Mouse (Mus musculus) left cerebral cortex, postnatal 14 days (tissue): Measurements from ENCODE around the gene Phactr3. TPM values are rescaled to one million over a fixed set of nuclear protein-coding genes. Genes with fewer than 3 reads are reported as not detected.

Source experiments
- DNase-seq, 2 experiments: peaks; one replicate each; pipeline ENCODE4 v3.0.0; 2021 to 2022; ENCODE audit warnings: low spot score in 2 of 2, mixed read lengths in 1 of 2
- intact Hi-C: fragments of 180-260 bp; cut with DNase I; formaldehyde crosslinking; loops from one replicate; pipeline ENCODE4 v1.15.1; 2025
- total RNA-seq, 2 experiments: library from RNA; stranded (reverse); gene quantifications; 2 replicates each; pipeline ENCODE4 v1.2.3; 2021

The Phactr3 gene
- total RNA-seq, 2 experiments from 2014 or later, result 144 to 146 TPM

GRCm38 (mm10) chr2:178233487-178233886 is 114.7 kb downstream of the Phactr3 start:
- DNase-seq, result no peak
- intact Hi-C loops, result no loop called here

DNA sequence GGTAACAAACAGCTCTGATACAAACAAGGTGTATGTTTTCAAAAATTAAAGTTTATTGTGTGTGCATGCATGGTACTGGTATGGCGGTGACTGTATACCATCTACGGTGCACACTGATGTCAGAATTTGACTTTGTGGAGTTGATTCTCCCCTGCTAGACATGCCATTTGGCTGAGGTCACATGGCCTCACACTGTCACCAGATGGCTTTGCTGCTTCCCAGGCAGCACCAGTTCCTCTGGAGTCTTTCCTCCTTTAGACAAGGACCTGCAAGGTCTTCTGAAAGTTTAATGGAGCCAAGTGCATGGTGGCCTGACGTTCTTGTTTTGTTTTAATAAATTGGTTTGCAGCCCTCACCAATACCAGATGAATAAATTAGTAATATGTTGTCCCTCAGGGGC is 118.3 kb downstream of the Phactr3 start:
- intact Hi-C loops, result no loop called here
- DNase-seq, result no peak

DNA sequence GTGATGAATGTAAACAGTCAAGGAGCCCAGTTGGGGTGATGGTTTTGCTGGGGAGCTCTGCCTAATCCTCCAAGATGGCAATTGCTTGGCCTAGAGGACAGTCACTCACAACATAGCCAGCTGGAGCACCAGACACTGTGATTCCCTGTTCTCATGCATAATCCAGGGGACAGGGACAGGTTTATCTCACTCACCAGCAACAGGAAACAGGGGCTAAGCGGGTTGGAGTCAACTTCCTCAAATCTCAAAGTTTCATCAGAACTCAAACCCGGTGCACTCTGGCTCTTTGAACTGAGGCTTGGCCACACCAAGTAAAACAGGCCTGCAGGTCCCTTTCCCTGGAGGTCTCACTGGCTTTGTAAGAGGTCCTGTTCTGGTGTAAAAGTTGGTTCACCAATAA is 119.7 kb downstream of the Phactr3 start:
- no peak for DNase-seq
- intact Hi-C loops, result no loop called here

DNA sequence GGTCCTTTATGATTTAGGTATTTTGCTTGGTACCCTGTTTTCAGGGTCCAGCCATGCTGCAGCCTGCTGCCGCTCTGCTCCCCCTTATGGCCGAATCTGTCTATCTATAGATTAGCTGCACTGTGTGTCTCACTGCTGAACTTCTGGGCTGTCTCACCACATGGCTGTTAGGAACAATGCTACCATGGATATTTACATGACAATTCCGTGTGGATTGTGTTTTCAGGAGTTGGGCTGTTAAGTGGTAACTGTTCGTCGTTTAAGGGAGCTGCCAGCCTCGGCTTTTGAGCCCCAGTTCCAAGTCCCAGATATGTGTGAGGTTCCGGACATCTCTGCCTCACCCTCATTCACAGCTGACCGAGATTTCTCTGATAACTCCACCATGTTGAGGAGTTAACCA is 122.1 kb downstream of the Phactr3 start:
- intact Hi-C loops, result no loop called here
- no peak for DNase-seq

DNA sequence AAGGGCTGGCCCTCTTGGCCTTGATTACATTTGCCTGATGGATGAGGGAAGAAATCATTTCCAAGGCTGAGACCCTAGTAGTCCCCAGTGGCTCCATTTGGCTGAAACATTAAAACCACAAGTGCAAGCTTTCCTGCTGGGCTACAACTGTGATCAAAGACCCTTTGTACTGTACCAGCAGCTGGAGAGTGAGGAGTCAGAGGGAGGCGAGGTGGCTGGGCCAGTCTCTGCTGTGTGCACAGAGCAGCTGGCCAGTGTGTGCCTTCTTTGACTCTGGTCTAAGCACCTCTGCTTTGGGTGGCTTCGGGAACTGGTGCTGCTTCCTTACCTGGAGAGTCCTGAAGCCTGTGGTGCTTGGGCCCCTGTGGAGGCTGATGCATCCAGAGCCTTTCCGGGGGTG is 122.6 kb downstream of the Phactr3 start:
- peak in 1 of 2 experiments; percentile 19 for DNase-seq
- intact Hi-C loops, result no loop called here

GRCm38 (mm10) chr2:178242996-178243395 is 124.2 kb downstream of the Phactr3 start:
- DNase-seq, result no peak

GRCm38 (mm10) chr2:178244866-178245265 is 126.1 kb downstream of the Phactr3 start:
- intact Hi-C loops, result no loop called here
- no peak for DNase-seq

More at GRCm38 (mm10) chr2:178242996-178243395, 124.2 kb downstream of the Phactr3 start:
- intact Hi-C loops, result no loop called here

- intact Hi-C loops, result no loop called here
Measured at GRCm38 (mm10) chr2:178245841-178246240, 127.1 kb downstream of the Phactr3 start.

DNA sequence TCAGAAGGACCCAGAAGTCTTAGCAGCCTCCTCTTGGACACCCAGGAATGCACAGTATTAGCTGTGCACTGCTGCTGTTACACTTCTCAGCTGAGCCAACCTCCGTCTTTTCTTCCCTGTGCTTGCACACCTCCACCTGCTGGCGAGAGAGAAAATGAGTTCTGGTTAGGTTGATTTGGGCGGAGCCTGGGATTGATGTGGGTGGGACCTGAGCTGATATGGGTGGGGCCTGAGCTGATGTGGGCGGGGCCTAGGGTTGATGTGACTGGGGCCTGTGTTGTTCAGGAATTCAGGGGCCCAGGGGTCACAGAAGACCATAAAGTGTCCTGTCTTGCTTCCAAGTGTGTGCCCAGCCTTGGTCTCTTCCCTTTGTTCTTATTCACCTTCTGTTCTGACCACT is 128.0 kb downstream of the Phactr3 start:
- intact Hi-C loops, result no loop called here

More at GRCm38 (mm10) chr2:178245841-178246240, 127.1 kb downstream of the Phactr3 start:
- no peak for DNase-seq

GRCm38 (mm10) chr2:178247274-178247673 is 128.5 kb downstream of the Phactr3 start:
- intact Hi-C loops, result no loop called here

More for the DNA sequence above, 128.0 kb downstream of the Phactr3 start:
- DNase-seq, result peak; percentile 31 to 41

DNA sequence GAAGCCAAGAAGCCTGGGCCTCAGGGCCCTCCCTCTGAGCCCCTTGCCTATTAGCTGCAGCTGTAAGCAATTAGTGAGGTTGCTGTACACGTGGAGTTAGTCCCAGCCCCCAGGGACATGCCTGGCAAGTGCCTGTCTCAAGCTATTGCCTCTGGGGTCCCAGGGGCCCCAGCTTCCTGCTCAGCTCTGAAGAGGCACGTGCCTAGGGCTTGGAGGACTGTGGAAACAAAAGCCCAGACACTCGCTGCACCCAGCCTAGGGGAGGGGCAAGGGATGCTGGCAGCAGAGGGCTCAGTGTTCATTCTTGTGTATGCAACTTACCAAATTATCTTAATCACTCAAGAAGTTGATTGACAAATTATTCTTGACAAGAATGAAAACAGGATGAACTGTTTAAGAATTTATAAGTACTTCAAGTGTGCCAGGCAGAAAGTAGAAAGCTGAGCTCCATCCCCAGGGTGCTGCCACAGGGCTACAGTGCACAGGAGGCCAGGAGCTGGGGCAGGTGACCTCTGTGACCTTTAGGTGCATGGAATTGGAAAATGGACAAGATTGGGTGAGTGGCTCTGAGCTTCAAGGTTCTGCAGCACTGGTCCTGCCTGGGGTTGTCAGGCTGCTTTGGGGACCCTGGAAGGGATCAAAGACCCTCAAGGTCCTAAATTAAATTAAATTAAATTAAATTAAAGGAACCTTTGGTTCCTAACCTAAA is 138.5 kb downstream of the Phactr3 start:
- intact Hi-C loops, result no loop called here

More at GRCm38 (mm10) chr2:178247274-178247673, 128.5 kb downstream of the Phactr3 start:
- DNase-seq, result no peak

GRCm38 (mm10) chr2:178257986-178258555 is 139.3 kb downstream of the Phactr3 start:
- no peak for DNase-seq
- intact Hi-C loops, result no loop called here

More for the DNA sequence above, 138.5 kb downstream of the Phactr3 start:
- DNase-seq, result no peak

GRCm38 (mm10) chr2:178263055-178263454 is 144.3 kb downstream of the Phactr3 start:
- intact Hi-C loops, result loop anchor here (5.0 kb wide), 2 partner anchors 41 to 56 kb away; no protein-coding TSS in a partner anchor
- DNase-seq, result peak in 1 of 2 experiments; percentile 40

DNA sequence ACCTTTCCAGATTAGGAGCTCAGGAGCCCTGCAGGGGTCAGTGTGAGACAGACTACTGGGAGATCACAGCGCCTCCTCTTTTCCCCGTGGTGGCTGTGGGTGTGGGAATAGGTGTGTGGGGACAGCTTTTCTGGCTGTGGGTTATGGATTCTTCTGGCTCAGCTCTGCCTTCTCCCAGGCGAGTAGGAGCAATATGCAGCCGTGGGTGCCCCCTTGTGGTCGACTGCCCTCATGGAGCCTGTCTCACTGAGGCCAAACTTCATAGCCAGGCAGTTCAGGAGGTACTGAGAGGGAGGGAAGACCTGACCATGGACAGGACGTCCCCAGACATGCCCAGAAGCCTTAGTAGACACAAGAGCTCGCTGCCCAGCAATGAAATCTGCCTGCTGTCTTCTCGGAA is 145.6 kb downstream of the Phactr3 start:
- intact Hi-C loops, result loop anchor here (5.0 kb wide), 2 partner anchors 42 to 57 kb away; no protein-coding TSS in a partner anchor
- peak; percentile 92 to 93 for DNase-seq

GRCm38 (mm10) chr2:178265454-178265853 is 146.7 kb downstream of the Phactr3 start:
- peak; percentile 49 to 79 for DNase-seq
- intact Hi-C loops, result loop anchor here (1.0 kb wide), 1 partner anchor 127 kb away; no protein-coding TSS in a partner anchor

DNA sequence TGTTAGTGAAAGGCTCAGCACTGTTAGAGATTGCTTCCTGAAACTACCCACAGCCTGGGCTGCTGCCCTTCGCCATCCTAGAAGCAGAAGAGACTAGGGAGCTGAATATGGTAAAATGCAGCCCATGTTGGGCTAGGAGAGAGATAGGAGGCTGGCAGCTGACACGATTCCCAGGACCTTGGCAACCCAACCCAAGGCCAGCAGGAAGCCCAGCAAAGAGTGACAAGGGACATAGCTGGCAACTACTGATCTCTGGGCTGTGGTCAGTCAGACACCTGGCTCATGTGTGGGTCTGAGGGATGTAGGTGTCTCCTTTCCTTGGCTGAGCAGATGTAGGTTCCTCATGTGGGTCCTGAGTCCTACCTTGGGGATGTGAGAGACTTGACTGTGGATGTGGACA is 152.0 kb downstream of the Phactr3 start:
- DNase-seq, result no peak
- intact Hi-C loops, result no loop called here

DNA sequence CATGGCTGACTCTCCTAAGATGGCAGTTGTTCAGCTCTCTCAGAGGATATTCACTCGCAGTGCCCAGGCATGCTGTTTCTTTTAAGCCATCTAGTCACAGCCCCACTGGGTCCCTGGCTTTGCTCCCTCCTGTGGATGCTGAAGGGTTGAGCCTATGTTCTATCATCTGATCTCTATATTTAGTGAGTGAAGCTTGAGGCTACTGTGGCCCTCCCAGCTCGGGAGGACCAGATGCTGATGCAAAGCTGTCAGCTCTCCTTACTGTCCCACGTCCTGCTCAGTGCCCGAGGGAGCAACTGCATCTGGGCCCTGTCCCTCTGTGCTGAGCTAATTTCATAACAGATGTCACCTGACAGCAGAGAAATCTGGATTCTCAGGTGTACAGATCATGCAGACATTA is 153.6 kb downstream of the Phactr3 start:
- intact Hi-C loops, result no loop called here
- no peak for DNase-seq

DNA sequence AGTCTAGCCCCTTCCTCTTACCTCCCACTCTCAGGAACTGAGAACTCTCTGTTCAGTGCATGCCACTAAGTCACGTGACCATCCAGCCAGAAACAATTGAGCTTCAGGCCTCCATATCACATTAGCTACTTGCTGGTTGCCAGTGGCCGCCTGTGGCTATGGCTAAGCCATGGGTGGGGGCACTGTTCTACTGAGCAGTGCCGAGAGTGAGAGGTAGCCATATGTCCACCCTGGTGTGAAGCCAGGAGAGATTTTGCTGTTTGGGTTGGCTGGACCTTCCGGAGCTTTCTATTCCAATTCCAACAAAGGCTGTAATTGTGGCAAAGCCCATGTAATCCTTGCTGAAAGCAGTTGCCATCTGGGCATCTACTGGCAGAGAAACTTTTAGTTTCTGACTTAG is 155.4 kb downstream of the Phactr3 start:
- DNase-seq, result no peak
- intact Hi-C loops, result no loop called here

DNA sequence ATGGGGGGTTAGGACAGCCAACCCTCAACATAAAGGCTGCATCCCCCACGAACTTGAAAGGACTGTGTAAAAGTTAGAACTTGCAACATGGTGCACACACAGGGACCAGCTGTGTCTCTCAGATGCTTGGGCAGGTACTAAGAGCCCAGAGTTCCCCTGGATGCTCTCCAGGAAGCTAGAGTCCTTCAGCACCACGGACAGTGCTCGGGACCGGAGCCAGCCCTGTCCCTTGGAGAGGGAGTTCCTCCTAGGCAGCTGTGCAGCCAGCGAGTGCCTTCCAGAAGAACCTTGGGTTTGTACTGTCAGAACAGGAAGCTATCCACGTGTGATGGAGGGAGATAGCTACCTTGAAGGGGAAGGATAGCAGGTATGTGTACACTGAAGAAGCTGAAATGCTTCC is 158.4 kb downstream of the Phactr3 start:
- no peak for DNase-seq
- intact Hi-C loops, result no loop called here

DNA sequence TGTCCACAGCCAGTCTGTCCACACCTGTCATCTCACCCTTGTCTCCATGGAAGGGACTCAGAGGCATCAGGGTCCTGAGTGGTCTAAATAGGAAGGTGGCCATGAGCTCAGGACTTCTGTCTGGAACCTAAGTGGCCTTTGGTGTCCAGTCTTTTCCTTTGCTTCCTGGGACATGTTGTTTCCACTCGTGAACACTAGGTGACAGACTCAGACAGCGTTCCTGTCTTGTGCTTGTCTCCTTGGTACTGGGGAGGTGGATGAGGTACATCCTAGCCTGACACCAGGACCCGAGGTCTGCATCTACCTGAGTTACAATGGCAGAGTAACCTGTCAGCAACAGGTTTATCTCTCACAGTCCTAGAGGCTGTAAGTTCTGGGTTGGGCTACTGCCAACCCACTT is 162.4 kb downstream of the Phactr3 start:
- intact Hi-C loops, result no loop called here

GRCm38 (mm10) chr2:178287285-178287684 is 168.5 kb downstream of the Phactr3 start:
- peak; percentile 79 to 80 for DNase-seq
- intact Hi-C loops, result loop anchor here (1.0 kb wide), 1 partner anchor 51 kb away; no protein-coding TSS in a partner anchor

More for the DNA sequence above, 162.4 kb downstream of the Phactr3 start:
- no peak for DNase-seq
